Mouse (Mus musculus): ENCODE measurements around the gene Smcp. TPM values are rescaled to one million over a fixed set of nuclear protein-coding genes. Genes with fewer than 3 reads are reported as not detected.

Smcp gene
- polyA plus RNA-seq, 1 experiment: not detected

GRCm38 (mm10) chr3:92534411-92534810 lies 54.4 kb downstream of the Smcp start, which contains the start of gene 2310046K23Rik:
2310046K23Rik (minus strand) TSS chr3:92534511.
- no peak within 1 kb of the TSS for H3K4me3 ChIP-seq (ENCODE audit: insufficient read depth, low read length)
- no peaks in the 10 kb centered on the region for H3K4me1 ChIP-seq (ENCODE audit: control insufficient read depth, insufficient read depth, low read length)
- no peak for TF ChIP-seq POLR2A (IDR thresholded peaks at IDR 0.05; ENCODE audit: extremely low read depth, insufficient read depth, low read length)
- TF ChIP-seq CTCF (IDR thresholded peaks at IDR 0.05; ENCODE audit: extremely low read depth, insufficient read depth, low read length): no peak
- H3K27ac ChIP-seq (ENCODE audit: insufficient read depth, low read length): no peak within 1 kb of the TSS

Other genes with a start within 250 kb of the Smcp start
- not detected in 2 replicates for gene Sprr2d, start 249.9 kb downstream of the Smcp start, polyA plus RNA-seq (2012; rRNA removed)
- not detected in 2 replicates for gene Sprr2e, start 236.9 kb downstream of the Smcp start, polyA plus RNA-seq (2012; rRNA removed)
- gene Sprr2f, start 223.8 kb downstream of the Smcp start, polyA plus RNA-seq (2012; rRNA removed): not detected in 2 replicates
- not detected in 2 replicates for gene Sprr2h, start 203.3 kb downstream of the Smcp start, polyA plus RNA-seq (2012; rRNA removed)
- gene Sprr2i, start 181.0 kb downstream of the Smcp start, polyA plus RNA-seq (2012; rRNA removed): not detected in 2 replicates
- gene Sprr2j-ps, start 170.9 kb downstream of the Smcp start, polyA plus RNA-seq (2012; rRNA removed): not detected in 2 replicates
- gene Gm9774, start 159.6 kb downstream of the Smcp start, polyA plus RNA-seq (2012; rRNA removed): 11.5 TPM in 2 replicates
- gene Sprr2k, start 156.4 kb downstream of the Smcp start, polyA plus RNA-seq (2012; rRNA removed): not detected in 2 replicates
- gene Sprr1b, start 150.2 kb downstream of the Smcp start, polyA plus RNA-seq (2012; rRNA removed): not detected in 2 replicates
- not detected in 2 replicates for gene Sprr3, start 130.3 kb downstream of the Smcp start, polyA plus RNA-seq (2012; rRNA removed)
- 0.26 and 0.42 TPM in 2 replicates for gene Sprr1a, start 103.1 kb downstream of the Smcp start, polyA plus RNA-seq (2012; rRNA removed)
- not detected in 2 replicates for gene Sprr4, start 88.5 kb downstream of the Smcp start, polyA plus RNA-seq (2012; rRNA removed)
- not detected in 2 replicates for gene 2310046K23Rik, start 54.5 kb downstream of the Smcp start, polyA plus RNA-seq (2012; rRNA removed)
- gene Ivl, start 15.3 kb downstream of the Smcp start, polyA plus RNA-seq (2012; rRNA removed): not detected in 2 replicates
- not detected in 2 replicates for gene 2210017I01Rik, start 18.5 kb upstream of the Smcp start, polyA plus RNA-seq (2012; rRNA removed)
- not detected in 2 replicates for gene Lce6a, start 32.7 kb upstream of the Smcp start, polyA plus RNA-seq (2012; rRNA removed)
- gene Lce1a1, start 59.3 kb upstream of the Smcp start, polyA plus RNA-seq (2012; rRNA removed): not detected in 2 replicates
- gene Lce1b, start 67.9 kb upstream of the Smcp start, polyA plus RNA-seq (2012; rRNA removed): not detected in 2 replicates
- gene Lce1a2, start 81.3 kb upstream of the Smcp start, polyA plus RNA-seq (2012; rRNA removed): not detected in 2 replicates
- gene Lce1c, start 90.2 kb upstream of the Smcp start, polyA plus RNA-seq (2012; rRNA removed): not detected in 2 replicates
- gene Lce1d, start 98.2 kb upstream of the Smcp start, polyA plus RNA-seq (2012; rRNA removed): not detected in 2 replicates
- gene Lce1e, start 120.1 kb upstream of the Smcp start, polyA plus RNA-seq (2012; rRNA removed): not detected in 2 replicates
- not detected in 2 replicates for gene Lce1f, start 131.4 kb upstream of the Smcp start, polyA plus RNA-seq (2012; rRNA removed)
- gene Gm38119, start 150.1 kb upstream of the Smcp start, polyA plus RNA-seq (2012; rRNA removed): not detected in 2 replicates
- gene Lce1g, start 163.3 kb upstream of the Smcp start, polyA plus RNA-seq (2012; rRNA removed): not detected in 2 replicates
- gene Lce1h, start 176.1 kb upstream of the Smcp start, polyA plus RNA-seq (2012; rRNA removed): not detected in 2 replicates
- not detected in 2 replicates for gene Lce1i, start 189.9 kb upstream of the Smcp start, polyA plus RNA-seq (2012; rRNA removed)
- gene Lce1j, start 201.5 kb upstream of the Smcp start, polyA plus RNA-seq (2012; rRNA removed): not detected in 2 replicates
- not detected in 2 replicates for gene Lce1k, start 218.9 kb upstream of the Smcp start, polyA plus RNA-seq (2012; rRNA removed)
- gene Kprp, start 238.2 kb upstream of the Smcp start, polyA plus RNA-seq (2012; rRNA removed): not detected in 2 replicates